Mouse (Mus musculus) limb, embryonic 11.5 days (tissue): Measurements from ENCODE around the gene Fblim1. TPM values are rescaled to one million over a fixed set of nuclear protein-coding genes. Genes with fewer than 3 reads are reported as not detected.
"Not testable (repeated sequence)": the region's sequence is repeated elsewhere in the genome, so short reads cannot be mapped to it uniquely, and the experiment has no call there.

Experiments
- ATAC-seq: fragments of 200-750 bp; cut with Nextera tagmentation; 2 replicates; pipeline ENCODE4 v1.8.0; 2017; ENCODE audit warnings: low read depth; ENCODE audit not compliant: insufficient number of reproducible peaks, low FRiP score, low TSS enrichment
- DNase-seq: peaks from one replicate; pipeline ENCODE4 v3.0.0-alpha.2; 2015; ENCODE audit warnings: low spot score
- H3K27ac ChIP-seq: fragments of 300-500 bp; sonication (generic); replicated peaks from 2 replicates; pipeline ENCODE4 v1.5.1; 2014; ENCODE audit warnings: low read depth, mild to moderate bottlenecking, low read length
- H3K27me3 ChIP-seq: fragments of 300-500 bp; sonication (generic); 2 replicates; pipeline ENCODE4 v1.6.1; 2014; ENCODE audit warnings: mild to moderate bottlenecking, low read length, mixed read lengths; ENCODE audit not compliant: control insufficient read depth, insufficient read depth
- H3K36me3 ChIP-seq: fragments of 300-500 bp; sonication (generic); 2 replicates; pipeline ENCODE4 v1.6.1; 2014; ENCODE audit warnings: mild to moderate bottlenecking, low read length, moderate library complexity, mixed read lengths; ENCODE audit not compliant: control insufficient read depth, insufficient read depth
- H3K4me1 ChIP-seq: fragments of 300-500 bp; sonication (generic); 2 replicates; pipeline ENCODE4 v1.6.1; 2014; ENCODE audit warnings: low read length, mixed read lengths; ENCODE audit not compliant: control insufficient read depth, insufficient read depth
- H3K4me2 ChIP-seq: fragments of 300-500 bp; sonication (generic); 2 replicates; pipeline ENCODE4 v1.6.1; 2014; ENCODE audit warnings: low read depth, mild to moderate bottlenecking, moderate library complexity; ENCODE audit not compliant: severe bottlenecking
- H3K4me3 ChIP-seq: fragments of 300-500 bp; sonication (generic); 2 replicates; pipeline ENCODE4 v1.5.1; 2014; ENCODE audit warnings: low read depth, low read length
- H3K9ac ChIP-seq: fragments of 300-500 bp; sonication (generic); 2 replicates; pipeline ENCODE4 v1.6.1; 2014; ENCODE audit warnings: mild to moderate bottlenecking, low read length
- H3K9me3 ChIP-seq: fragments of 300-500 bp; sonication (generic); 2 replicates; pipeline ENCODE4 v1.6.1; 2016; ENCODE audit warnings: low read length; ENCODE audit not compliant: control insufficient read depth
- WGBS: fragments of 180-500 bp; shearing (Covaris S2); extraction: QIAGEN DNeasy Blood & Tissue Kit; methylation state at CpG from one replicate; pipeline ENCODE4 v1.1.7; 2014; 5-methylcytosine and 5-hydroxymethylcytosine counted together
- polyA plus RNA-seq: library from polyadenylated mRNA; unstranded; fragments of >200 nt; fragmentation: Nextera tagmentation; extraction: Ambion mirVana; gene quantifications from 2 replicates; pipeline ENCODE4 v1.2.1, GENCODE M21; 2014

Gene Fblim1
- polyA plus RNA-seq, 1 experiment from 2014 or later, result 67.2 TPM

GRCm38 (mm10) chr4:141572668-141573358 is 33.1 kb downstream of the Fblim1 start:
- Histone ChIP-seq H3K27ac (no peak overlapping the region), H3K9me3 (no peaks in the 10 kb centered on the region), H3K4me1 (no peaks in the 10 kb centered on the region), H3K4me3 (no peak overlapping the region), H3K27me3 (no peaks in the 10 kb centered on the region), H3K4me2 (no peak overlapping the region), H3K9ac (no peak overlapping the region), H3K36me3 (peaks cover 5% of the 10 kb centered on the region)
- ATAC-seq, result no peak
- 79% methylated on average over 7 of the region's 7 CpGs for WGBS
- DNase-seq, result no peak

GRCm38 (mm10) chr4:141571934-141572333 is 34.0 kb downstream of the Fblim1 start:
- WGBS, result 60% methylated on average over 10 of the region's 10 CpGs
- Histone ChIP-seq H3K9me3 (no peaks in the 10 kb centered on the region), H3K9ac (no peak overlapping the region)

GRCm38 (mm10) chr4:141571337-141571739 is 34.6 kb downstream of the Fblim1 start:
- DNase-seq, result no peak
- Histone ChIP-seq H3K4me2 (no peak overlapping the region), H3K36me3 (no peaks in the 10 kb centered on the region), H3K9ac (no peak overlapping the region), H3K27ac (no peak overlapping the region), H3K27me3 (no peaks in the 10 kb centered on the region), H3K4me3 (no peak overlapping the region), H3K9me3 (no peaks in the 10 kb centered on the region), H3K4me1 (no peaks in the 10 kb centered on the region)
- no peak for ATAC-seq
- WGBS, result 49% methylated on average over 6 of the region's 6 CpGs

More at GRCm38 (mm10) chr4:141571934-141572333, 34.0 kb downstream of the Fblim1 start:
- Histone ChIP-seq H3K36me3 (no peaks in the 10 kb centered on the region), H3K4me3 (no peak overlapping the region), H3K27me3 (no peaks in the 10 kb centered on the region), H3K4me1 (no peaks in the 10 kb centered on the region), H3K27ac (no peak overlapping the region), H3K4me2 (no peak overlapping the region)
- DNase-seq, result no peak
- ATAC-seq, result no peak

GRCm38 (mm10) chr4:141570821-141571220 is 35.1 kb downstream of the Fblim1 start:
- Histone ChIP-seq H3K4me1 (no peaks in the 10 kb centered on the region), H3K27ac (no peak overlapping the region), H3K36me3 (no peaks in the 10 kb centered on the region), H3K4me3 (no peak overlapping the region), H3K4me2 (no peak overlapping the region), H3K9me3 (no peaks in the 10 kb centered on the region), H3K9ac (no peak overlapping the region), H3K27me3 (no peaks in the 10 kb centered on the region)
- ATAC-seq, result no peak
- 93% methylated on average over 1 of the region's 1 CpGs for WGBS
- DNase-seq, result no peak

- Histone ChIP-seq H3K4me3 (no peak overlapping the region), H3K27me3 (no peaks in the 10 kb centered on the region), H3K4me2 (no peak overlapping the region), H3K4me1 (no peaks in the 10 kb centered on the region), H3K36me3 (no peaks in the 10 kb centered on the region), H3K27ac (no peak overlapping the region), H3K9me3 (no peaks in the 10 kb centered on the region), H3K9ac (no peak overlapping the region)
- ATAC-seq (0 out of 2 replicates have a peak, but pooled peaks have one; percentile 36), DNase-seq (no peak)
- 74% methylated on average over 6 of the region's 6 CpGs for WGBS
Observed at GRCm38 (mm10) chr4:141570004-141570403, 35.9 kb downstream of the Fblim1 start.

GRCm38 (mm10) chr4:141568966-141569365 is 36.9 kb downstream of the Fblim1 start:
- Histone ChIP-seq H3K36me3 (no peaks in the 10 kb centered on the region), H3K9ac (no peak overlapping the region), H3K4me1 (no peaks in the 10 kb centered on the region), H3K4me3 (no peak overlapping the region), H3K27ac (no peak overlapping the region), H3K4me2 (no peak overlapping the region), H3K27me3 (no peaks in the 10 kb centered on the region), H3K9me3 (no peaks in the 10 kb centered on the region)
- no peak for DNase-seq
- no peak for ATAC-seq
- WGBS, result 83% methylated on average over 5 of the region's 5 CpGs

- not testable (repeated sequence) for H3K9ac ChIP-seq, H3K4me3 ChIP-seq, H3K4me1 ChIP-seq, H3K9me3 ChIP-seq, H3K36me3 ChIP-seq, H3K27me3 ChIP-seq, DNase-seq, ATAC-seq, H3K4me2 ChIP-seq, H3K27ac ChIP-seq
- 85% methylated on average over 7 of the region's 7 CpGs for WGBS
Observed at GRCm38 (mm10) chr4:141567174-141567573, 38.7 kb downstream of the Fblim1 start.

- no peaks in the 10 kb centered on the region for H3K9me3 ChIP-seq
- H3K4me1 ChIP-seq, result no peaks in the 10 kb centered on the region
- no peak overlapping the region for H3K4me2 ChIP-seq
- DNase-seq (no peak), ATAC-seq (no peak)
- no peak overlapping the region for H3K4me3 ChIP-seq
- no peak overlapping the region for H3K27ac ChIP-seq
- H3K27me3 ChIP-seq, result no peaks in the 10 kb centered on the region
- 92% methylated on average over 6 of the region's 6 CpGs for WGBS
- H3K36me3 ChIP-seq, result no peaks in the 10 kb centered on the region
- H3K9ac ChIP-seq, result no peak overlapping the region
Observed at GRCm38 (mm10) chr4:141566187-141566586, 39.7 kb downstream of the Fblim1 start.

- H3K27ac ChIP-seq, result no peak overlapping the region
- no peak overlapping the region for H3K4me2 ChIP-seq
- no peak for DNase-seq
- no peak overlapping the region for H3K9ac ChIP-seq
- H3K4me3 ChIP-seq, result no peak overlapping the region
- no peaks in the 10 kb centered on the region for H3K9me3 ChIP-seq
- H3K36me3 ChIP-seq, result no peaks in the 10 kb centered on the region
- no peak for ATAC-seq
- no peaks in the 10 kb centered on the region for H3K4me1 ChIP-seq
- no peaks in the 10 kb centered on the region for H3K27me3 ChIP-seq
- WGBS, result 75% methylated on average over 7 of the region's 7 CpGs
Observed at GRCm38 (mm10) chr4:141565325-141565724, 40.6 kb downstream of the Fblim1 start.
